Mouse (Mus musculus): ENCODE data around the gene Gm49361.
A peak's percentile ranks its signal among the peaks of the same experiment; 100 is the strongest.

Gm49361 gene

GRCm38 (mm10) chr14:57616339-57616965 is 129.5 kb downstream of the Gm49361 start:
- DNase-seq = no peak

- no peak for DNase-seq
Observed at GRCm38 (mm10) chr14:57615828-57616227, 130.1 kb downstream of the Gm49361 start.

DNA sequence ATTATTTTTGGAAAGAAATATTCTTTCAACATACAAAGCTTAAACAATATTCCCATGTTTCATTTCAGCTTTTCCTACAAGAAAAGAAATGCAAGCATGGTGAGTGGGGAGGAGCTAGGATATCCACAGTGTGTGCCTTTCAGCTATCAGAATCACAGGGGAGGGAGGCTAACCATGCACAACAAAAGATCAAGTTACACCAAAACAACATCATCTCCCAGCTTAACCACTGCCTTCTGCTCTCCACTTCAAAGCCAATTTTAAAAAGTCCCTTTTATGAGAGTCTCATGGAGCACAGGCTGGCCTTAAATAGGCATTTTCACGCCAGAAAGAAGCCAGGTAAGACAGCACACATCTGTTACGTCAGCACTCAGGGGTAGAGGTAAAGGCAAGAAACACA is 134.9 kb downstream of the Gm49361 start:
- no peak for DNase-seq

DNA sequence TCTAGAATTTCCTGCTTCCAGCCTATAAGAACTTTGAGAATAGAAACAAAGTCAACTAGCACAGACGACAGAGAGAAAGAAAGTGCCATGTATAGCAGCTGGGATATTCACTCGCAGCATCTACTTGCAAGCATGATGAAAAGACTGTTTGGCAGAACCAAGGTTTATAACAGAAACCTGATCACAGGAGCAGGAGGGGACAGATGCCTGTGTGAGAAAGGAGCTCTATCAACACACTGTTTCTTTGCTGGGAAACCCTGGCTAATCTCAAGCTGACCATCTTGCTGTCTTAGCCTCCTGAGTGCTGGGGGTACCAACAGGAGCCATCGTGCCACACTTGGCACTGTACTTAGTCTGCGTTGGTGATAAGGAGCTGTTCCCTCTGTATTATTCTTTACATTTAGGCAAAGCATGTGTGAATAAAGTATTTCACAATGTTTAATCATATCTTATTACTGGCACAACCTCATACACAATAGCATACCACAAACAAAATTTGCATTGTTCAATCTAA is 136.0 kb downstream of the Gm49361 start:
- DNase-seq = no peak

GRCm38 (mm10) chr14:57607500-57607899 is 138.4 kb downstream of the Gm49361 start:
- DNase-seq = peak; percentile 76

- no peak for DNase-seq
Observed at GRCm38 (mm10) chr14:57606663-57607365, 139.1 kb downstream of the Gm49361 start.

DNA sequence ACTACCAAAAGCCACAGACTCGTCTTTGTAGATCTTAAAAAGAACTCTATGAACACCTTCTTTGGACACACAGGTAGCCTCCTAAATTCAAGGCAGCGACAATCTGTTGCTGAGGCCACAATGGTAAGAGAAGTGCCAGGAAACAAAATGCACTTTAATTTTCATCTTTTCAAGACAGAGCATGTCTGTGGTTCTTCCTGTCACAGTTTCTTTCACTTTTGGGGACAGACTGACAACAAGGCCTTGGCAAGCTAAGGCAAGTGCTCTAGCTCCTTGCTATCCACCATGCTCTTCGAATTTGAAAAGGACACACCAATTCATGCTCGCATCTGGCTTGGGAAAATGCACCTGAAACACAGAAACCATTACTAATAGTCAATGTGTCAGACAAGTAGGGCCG is 152.6 kb downstream of the Gm49361 start:
- DNase-seq = no peak
